Mouse (Mus musculus) urinary bladder, adult 18-20 months (tissue): ENCODE data around the gene Ptprz1.

ENCODE experiments used
- DNase-seq, 2 experiments: peaks; one replicate each; pipeline ENCODE4 v3.0.0; 2022; ENCODE audit warnings: low spot score in 2 of 2, mixed read lengths in 2 of 2

Gene Ptprz1

DNA sequence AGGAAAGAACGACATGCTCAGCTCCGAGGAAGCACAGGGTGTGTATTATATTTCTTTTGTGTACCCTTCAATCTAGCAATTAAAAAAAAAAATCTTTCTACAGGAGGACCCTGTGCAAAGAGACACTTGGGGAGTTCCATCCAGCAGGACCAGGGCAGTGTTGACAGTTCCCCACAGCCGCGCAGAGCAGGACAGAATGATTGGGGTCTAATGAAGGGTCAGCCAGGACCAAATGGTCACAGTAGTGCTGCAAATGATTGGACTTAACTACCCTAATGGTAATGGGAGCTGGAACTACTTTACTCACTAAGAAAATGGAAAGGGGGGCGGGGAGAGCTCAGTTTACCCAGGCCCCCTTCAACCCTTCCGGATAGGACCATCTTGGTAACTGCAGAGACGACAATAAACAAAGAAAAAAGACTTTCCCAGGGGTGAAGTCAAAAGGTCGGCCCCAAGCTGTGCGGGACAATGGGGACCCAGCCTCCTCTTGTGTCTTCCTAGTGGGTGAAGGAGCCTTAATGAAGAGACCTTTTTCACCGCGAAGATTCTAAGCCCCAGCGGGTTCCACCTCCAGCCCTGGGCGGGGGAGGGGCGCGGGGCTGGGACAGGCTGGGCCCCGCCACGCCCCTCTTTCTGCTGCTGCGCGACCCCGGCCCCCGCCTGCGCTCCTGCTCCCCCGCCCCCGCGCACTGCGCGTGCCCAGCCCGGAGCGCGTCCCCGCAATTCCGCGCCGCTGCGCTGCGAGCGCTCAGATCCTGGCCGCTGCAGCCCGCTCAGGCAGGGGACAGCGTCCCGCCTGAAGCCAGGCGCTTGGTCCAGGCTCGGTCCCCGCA lies at the start of gene Ptprz1:
Ptprz1 (plus strand) TSS at position 722 of the 833 bp plus-strand sequence.
- no peak for DNase-seq

- no peak for DNase-seq
Observed at GRCm38 (mm10) chr6:22833637-22834036, 41.7 kb upstream of the Ptprz1 start.

- DNase-seq, result no peak
Observed at GRCm38 (mm10) chr6:22834100-22834970, 41.0 kb upstream of the Ptprz1 start.

DNA sequence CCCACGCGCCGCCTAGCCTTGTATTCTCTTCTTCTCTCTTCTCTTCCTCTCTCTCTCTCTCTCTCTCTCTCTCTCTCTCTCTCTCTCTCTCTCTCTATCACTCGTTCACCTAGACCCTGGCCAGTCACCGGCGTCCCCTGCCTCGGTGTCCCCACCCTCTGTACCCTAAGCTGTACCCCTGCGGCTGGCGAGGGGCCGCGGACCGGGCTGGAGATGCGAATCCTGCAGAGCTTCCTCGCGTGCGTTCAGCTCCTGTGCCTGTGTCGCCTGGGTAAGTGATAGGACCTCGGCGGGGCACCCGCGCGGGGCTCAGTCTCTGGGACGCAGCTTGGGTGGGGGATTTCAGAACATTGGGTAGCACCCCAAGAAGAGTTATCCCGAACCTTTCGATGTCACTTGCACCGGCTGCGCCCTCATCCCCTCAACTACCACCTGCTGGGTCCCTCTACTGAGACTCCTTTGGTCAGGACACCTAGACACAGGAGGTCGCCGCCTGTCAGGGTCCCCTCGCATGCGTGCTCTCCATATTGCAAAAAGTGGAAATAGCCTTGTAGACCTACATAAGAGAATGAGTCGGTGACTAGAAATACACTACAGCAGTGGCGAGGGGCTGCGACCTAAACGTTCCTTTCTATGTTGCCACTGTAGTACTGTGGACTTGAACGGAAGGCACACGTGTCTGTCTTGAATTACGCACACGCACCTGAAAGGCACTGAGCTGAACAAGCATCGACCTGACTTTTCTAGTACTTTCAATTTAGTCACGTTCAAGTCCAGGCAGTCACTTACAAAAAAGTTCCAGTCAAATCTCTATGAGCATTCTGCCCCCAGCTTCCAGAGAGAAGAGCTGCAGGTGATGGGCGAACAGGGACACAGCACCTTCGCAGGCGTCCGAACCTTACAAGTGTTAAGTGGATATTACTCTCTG lies 576 bp downstream of the Ptprz1 start:
- DNase-seq, result no peak

- DNase-seq, result no peak
Observed at GRCm38 (mm10) chr6:22887978-22888377, 12.7 kb downstream of the Ptprz1 start.

GRCm38 (mm10) chr6:22889333-22889732 lies 14.0 kb downstream of the Ptprz1 start:
- no peak for DNase-seq

- DNase-seq, result no peak
Observed at GRCm38 (mm10) chr6:22901983-22902382, 26.7 kb downstream of the Ptprz1 start.

GRCm38 (mm10) chr6:22908510-22909256 lies 33.4 kb downstream of the Ptprz1 start:
- DNase-seq, result no peak

GRCm38 (mm10) chr6:22909257-22909907 lies 34.1 kb downstream of the Ptprz1 start:
- DNase-seq, result no peak

- DNase-seq, result no peak
Observed at GRCm38 (mm10) chr6:22909908-22910260, 34.6 kb downstream of the Ptprz1 start.

GRCm38 (mm10) chr6:22922880-22923279 lies 47.6 kb downstream of the Ptprz1 start:
- DNase-seq, result no peak

GRCm38 (mm10) chr6:22932768-22933265 lies 57.5 kb downstream of the Ptprz1 start:
- no peak for DNase-seq

DNA sequence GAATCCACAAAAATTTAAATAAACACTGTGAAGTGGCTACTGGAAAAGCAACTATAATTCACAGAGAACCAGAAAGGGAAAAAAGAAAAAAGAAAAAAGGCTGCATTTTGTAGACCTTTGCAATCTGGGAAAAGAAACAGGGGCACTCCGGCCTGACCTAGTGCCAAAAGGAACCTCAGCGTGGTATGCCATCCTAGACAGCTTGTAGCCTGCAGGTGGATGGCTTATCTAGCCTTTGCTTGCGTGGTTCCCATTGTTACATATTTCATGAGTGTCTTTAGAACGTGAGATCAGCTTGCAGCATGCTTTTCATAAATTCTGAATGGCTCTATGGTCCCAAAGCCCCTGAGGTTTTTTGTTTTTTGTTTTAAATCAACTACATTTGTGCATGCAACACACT lies 61.8 kb downstream of the Ptprz1 start:
- DNase-seq, result no peak

- no peak for DNase-seq
Observed at GRCm38 (mm10) chr6:22937526-22937925, 62.2 kb downstream of the Ptprz1 start.

- DNase-seq, result no peak
Observed at GRCm38 (mm10) chr6:22944191-22944590, 68.9 kb downstream of the Ptprz1 start.

GRCm38 (mm10) chr6:22963374-22963773 lies 88.1 kb downstream of the Ptprz1 start:
- no peak for DNase-seq

DNA sequence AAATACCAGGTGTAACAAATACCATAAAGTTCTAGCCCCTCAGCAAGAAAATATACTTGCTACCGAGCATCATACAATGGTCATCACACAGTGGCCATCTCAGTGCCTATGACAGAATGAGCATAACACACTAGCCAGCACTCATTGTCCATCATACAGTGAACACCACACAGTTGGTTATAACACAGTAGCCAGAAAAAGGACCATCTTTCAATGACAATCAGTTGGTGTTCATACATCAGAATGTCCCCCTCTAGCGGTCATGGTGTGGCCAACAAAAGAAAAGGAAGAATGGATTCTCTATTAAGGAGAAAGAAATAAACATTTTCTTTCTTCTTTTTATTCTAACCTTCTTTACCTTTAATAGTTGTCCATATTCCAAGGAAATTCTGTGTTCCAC lies 92.8 kb downstream of the Ptprz1 start:
- no peak for DNase-seq

- DNase-seq, result no peak
Observed at GRCm38 (mm10) chr6:22983769-22984519, 108.6 kb downstream of the Ptprz1 start.

DNA sequence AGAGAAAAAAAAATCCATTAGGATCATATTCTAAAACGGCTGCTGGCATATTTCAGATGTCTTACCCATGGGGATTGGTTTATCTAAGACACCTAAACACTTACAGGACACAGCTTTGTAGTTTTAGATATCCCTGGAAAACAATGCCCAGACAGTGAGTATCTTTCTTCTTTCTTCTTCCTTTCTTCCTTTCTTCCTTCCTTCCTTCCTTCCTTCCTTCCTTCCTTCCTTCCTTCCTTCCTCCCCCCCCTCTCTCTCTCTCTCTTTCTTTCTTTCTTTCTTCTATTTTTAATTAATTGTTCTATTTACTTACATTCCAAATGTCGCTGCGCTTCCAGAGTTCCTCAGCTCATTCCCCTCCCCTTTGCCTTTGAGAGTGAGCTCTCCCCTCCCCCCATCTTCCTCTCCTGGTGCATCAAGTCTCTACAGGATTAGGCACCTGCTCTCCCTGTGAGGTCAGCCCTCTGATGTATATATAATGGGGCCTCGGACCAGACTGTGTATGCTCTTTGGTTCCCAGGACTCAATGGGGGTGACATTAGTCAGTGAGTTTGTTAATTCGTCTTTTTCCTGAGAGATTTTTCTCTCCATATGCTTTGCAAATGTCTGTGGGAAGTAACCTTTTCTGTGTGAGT lies 109.3 kb downstream of the Ptprz1 start:
- no peak for DNase-seq
